Mouse (Mus musculus) thymus, adult 2 months (tissue): ENCODE measurements around the gene Pnisr. TPM values are rescaled to one million over a fixed set of nuclear protein-coding genes. Genes with fewer than 3 reads are reported as not detected.

Source experiments
- DNase-seq: peaks from one replicate; pipeline ENCODE4 v3.0.0; 2021
- H3K27ac ChIP-seq: fragments of 200-500 bp; 2 replicates; pipeline ENCODE4 v1.5.1; 2012; ENCODE audit warnings: low read length, control low read depth; ENCODE audit not compliant: control insufficient read depth, insufficient read depth
- H3K27me3 ChIP-seq: fragments of 200-500 bp; 2 replicates; pipeline ENCODE4 v1.6.1; 2012; ENCODE audit warnings: mild to moderate bottlenecking, low read length, moderate library complexity, mixed read lengths; ENCODE audit not compliant: control insufficient read depth, insufficient read depth
- H3K36me3 ChIP-seq: fragments of 200-500 bp; 2 replicates; pipeline ENCODE4 v1.6.1; 2012; ENCODE audit warnings: mild to moderate bottlenecking, low read length, moderate library complexity; ENCODE audit not compliant: control insufficient read depth, insufficient read depth
- H3K4me1 ChIP-seq: fragments of 200-500 bp; replicated peaks from 2 replicates; pipeline ENCODE4 v1.6.1; 2012; ENCODE audit warnings: low read length; ENCODE audit not compliant: control insufficient read depth, insufficient read depth
- H3K4me3 ChIP-seq: fragments of 200-500 bp; 2 replicates; pipeline ENCODE4 v1.5.1; 2012; ENCODE audit warnings: mild to moderate bottlenecking, low read length, control low read depth, moderate library complexity; ENCODE audit not compliant: control insufficient read depth, insufficient read depth
- CTCF ChIP-seq: fragments of 200-500 bp; IDR thresholded peaks from 2 replicates; pipeline ENCODE4 v1.5.1; 2012; ENCODE audit warnings: mild to moderate bottlenecking, control low read depth, low read length, moderate library complexity, borderline replicate concordance; ENCODE audit not compliant: control insufficient read depth, poor library complexity, insufficient read depth; ENCODE audit errors: extremely low read depth
- POLR2A ChIP-seq: fragments of 200-500 bp; IDR thresholded peaks from 2 replicates; pipeline ENCODE4 v1.6.1; 2012; ENCODE audit warnings: mild to moderate bottlenecking, low read length, control low read depth, moderate library complexity; ENCODE audit not compliant: control insufficient read depth, poor library complexity, insufficient read depth; ENCODE audit errors: extremely low read depth
- WGBS: fragments of 180-500 bp; shearing (Covaris S2); methylation state at CpG from one replicate; pipeline ENCODE4 v1.1.7; 2018; 5-methylcytosine and 5-hydroxymethylcytosine counted together
- polyA plus RNA-seq: library from polyadenylated mRNA; depleted of rRNA; stranded (reverse); fragments of >200 nt; gene quantifications from 2 replicates; pipeline ENCODE4 v1.2.3, GENCODE M21; 2012

Pnisr gene
- polyA plus RNA-seq, 1 experiment, result 122 TPM

DNA sequence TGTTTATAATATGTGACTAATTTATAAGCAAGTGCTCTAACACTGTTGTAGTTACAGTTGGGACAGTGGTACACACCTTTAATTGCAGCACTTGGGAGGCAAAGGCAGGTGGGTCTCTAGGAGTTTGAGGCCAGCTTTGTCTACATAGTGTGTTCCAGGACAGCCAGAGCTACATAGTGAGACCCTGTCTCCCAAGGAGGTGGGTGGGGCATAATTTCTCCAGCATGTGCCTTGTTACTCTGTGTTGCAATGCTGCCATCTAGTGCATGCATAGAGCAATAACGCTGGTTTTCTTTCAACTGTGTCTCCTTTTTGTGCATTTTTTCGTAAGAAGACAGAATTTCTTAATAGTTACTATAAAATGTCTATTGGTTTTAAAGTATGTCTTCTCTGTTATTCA, 33.4 kb upstream of the Pnisr start:
- H3K4me1 ChIP-seq, result no peaks in the 10 kb centered on the region
- no peak overlapping the region for H3K27ac ChIP-seq
- H3K36me3 ChIP-seq, result no peaks in the 10 kb centered on the region
- TF ChIP-seq CTCF (no peak), POLR2A (no peak)
- 36% methylated on average over 2 of the region's 2 CpGs for WGBS
- peak; percentile 45 for DNase-seq
- no peaks in the 10 kb centered on the region for H3K27me3 ChIP-seq
- H3K4me3 ChIP-seq, result no peak overlapping the region

DNA sequence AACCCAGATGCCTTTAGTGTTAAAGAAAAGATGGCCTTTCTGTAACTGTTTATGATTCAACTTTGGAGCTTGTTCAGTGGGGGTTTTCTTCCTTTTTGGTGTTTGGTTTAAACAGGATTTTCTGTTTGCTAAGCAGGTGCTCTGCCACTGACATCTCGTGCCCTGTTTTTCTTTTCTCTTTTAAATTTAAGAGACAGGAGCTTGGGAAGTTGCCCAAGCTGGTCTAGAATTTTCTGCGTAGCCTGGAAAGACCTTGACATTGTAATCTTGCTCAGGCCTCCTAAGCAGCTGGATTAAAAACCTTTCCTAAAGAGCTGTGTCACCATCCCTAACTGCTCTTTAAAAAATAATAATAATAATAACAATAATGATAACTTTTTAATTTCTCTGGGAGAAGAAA, 20.8 kb upstream of the Pnisr start:
- WGBS, result 88% methylated on average over 2 of the region's 2 CpGs
- Histone ChIP-seq H3K27ac (no peak overlapping the region), H3K4me3 (no peak overlapping the region), H3K4me1 (no peaks in the 10 kb centered on the region), H3K27me3 (no peaks in the 10 kb centered on the region), H3K36me3 (peaks cover 9% of the 10 kb centered on the region; the same call in 1 of the 2 replicates)
- TF ChIP-seq CTCF, result no peak
- TF ChIP-seq POLR2A, result no peak
- no peak for DNase-seq

DNA sequence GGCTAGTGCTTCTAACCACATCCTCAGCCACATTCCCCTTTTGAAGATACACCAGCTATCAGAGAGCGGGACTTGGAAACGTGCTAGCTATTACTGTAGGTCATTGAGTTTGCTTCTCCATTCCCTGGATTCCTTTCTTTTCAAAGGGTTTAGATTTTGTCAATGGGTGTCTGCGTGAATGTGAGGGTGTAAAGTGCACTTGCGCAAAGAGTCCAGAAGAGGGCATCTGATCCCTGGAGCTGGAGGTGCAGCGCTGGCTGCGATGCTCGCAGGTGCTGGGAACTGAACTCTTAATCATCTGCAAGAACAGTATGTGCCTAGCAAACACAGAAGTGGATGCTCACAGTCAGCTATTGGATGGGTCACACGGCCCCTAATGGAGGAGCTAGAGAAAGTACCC, 14.5 kb upstream of the Pnisr start:
- TF ChIP-seq CTCF (no peak), POLR2A (no peak)
- H3K36me3 ChIP-seq, result peaks cover 3% of the 10 kb centered on the region; the same call in 1 of the 2 replicates
- 93% methylated on average over 8 of the region's 8 CpGs for WGBS
- H3K4me3 ChIP-seq, result no peak overlapping the region
- no peak for DNase-seq
- no peaks in the 10 kb centered on the region for H3K4me1 ChIP-seq
- H3K27ac ChIP-seq, result no peak overlapping the region
- no peaks in the 10 kb centered on the region for H3K27me3 ChIP-seq

DNA sequence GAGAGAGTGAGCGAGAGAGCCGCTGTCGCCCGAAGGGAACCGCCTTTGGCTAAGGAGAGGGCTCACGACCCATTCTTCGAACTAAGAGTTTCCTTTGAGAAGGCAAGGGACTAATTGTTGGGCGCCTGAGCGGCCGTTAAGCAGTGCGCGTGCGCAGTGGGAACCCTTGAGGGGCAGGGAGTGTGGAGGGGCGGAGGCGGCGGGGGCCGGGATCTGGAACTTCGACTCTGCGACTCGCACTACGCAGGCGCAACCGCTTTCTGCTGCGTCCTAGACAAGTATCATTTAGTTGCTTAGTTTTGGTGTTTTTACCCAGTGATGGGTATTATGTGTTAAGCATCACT, 876 bp downstream of the Pnisr start:
- DNase-seq, result peak; percentile 89
- Histone ChIP-seq H3K27ac (peak overlapping the region; percentile 88), H3K4me3 (peak overlapping the region; percentile 92), H3K4me1 (peaks cover 3% of the 10 kb centered on the region), H3K36me3 (peaks cover 3% of the 10 kb centered on the region; the same call in 1 of the 2 replicates), H3K27me3 (no peaks in the 10 kb centered on the region)
- TF ChIP-seq POLR2A (peak; percentile 34; the same call in 1 of the 2 replicates), CTCF (no peak)
- under 1% methylated on average over 24 of the region's 24 CpGs for WGBS

DNA sequence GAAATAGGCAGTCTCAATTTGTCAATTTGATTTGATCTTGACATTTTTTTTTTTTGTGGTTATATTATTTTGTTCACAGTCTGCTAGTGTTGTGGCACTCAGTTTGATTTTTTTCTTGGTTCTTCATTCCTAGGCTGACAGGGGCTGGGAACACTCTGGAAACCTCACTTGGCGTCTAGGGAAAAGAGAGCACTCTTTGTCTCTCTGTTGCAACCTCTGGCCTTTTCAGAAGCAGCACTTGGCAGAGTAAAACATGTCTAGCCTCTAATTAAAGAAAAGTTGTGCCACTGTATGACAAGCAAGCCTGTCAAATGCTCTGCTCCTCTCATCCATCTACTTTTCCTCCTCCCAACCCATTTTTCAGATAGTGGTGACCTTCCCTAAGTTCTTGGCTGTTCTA, 10.1 kb downstream of the Pnisr start:
- DNase-seq, result no peak
- Histone ChIP-seq H3K27ac (no peak overlapping the region), H3K36me3 (peaks cover 59% of the 10 kb centered on the region), H3K27me3 (no peaks in the 10 kb centered on the region), H3K4me1 (no peaks in the 10 kb centered on the region), H3K4me3 (no peak overlapping the region)
- TF ChIP-seq POLR2A (no peak), CTCF (no peak)
- WGBS, result 95% methylated on average over 1 of the region's 1 CpGs

DNA sequence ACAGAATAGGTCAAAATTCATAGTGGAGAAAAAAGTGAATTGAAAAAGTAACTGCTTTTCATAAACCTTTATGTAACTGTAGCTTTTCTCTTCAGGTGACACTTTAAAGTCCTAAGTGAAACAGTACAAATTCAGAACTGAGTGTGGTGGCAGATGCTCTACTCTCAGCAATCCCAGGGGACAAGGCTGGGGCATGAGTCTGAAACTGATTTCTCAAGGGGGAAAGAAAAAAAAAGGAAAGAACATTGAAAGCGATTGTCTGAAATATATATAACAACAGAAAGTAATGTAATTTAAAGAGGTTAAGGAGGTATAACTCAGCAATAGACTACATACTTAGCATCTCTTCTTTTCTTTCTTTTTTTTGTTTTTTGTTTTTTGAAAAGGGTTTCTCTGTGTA, 17.8 kb downstream of the Pnisr start:
- peaks cover 73% of the 10 kb centered on the region for H3K36me3 ChIP-seq

DNA sequence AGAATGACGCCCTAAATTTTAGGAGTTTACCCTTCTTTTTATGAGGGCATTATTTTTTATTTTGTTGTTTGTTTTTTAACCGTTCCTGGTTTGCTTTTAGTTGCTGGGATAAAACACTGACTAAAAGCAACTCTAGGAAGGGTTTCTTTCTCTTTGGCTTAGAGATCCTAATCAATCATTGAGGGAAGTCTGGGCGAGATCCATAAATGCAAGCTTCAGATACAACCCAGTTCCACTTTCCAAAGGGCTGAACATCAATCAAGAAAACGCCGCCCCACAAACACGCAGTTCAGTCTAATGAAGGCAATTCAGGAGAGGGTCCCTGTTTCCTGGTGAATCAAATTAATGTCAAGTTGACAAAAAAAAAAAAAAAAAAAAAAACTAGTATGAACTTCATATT, 31.4 kb downstream of the Pnisr start:
- H3K4me1 ChIP-seq, result no peaks in the 10 kb centered on the region
- no peaks in the 10 kb centered on the region for H3K27me3 ChIP-seq
- DNase-seq, result no peak
- TF ChIP-seq CTCF (no peak), POLR2A (no peak)
- H3K36me3 ChIP-seq, result peaks cover 20% of the 10 kb centered on the region
- H3K27ac ChIP-seq, result no peak overlapping the region
- H3K4me3 ChIP-seq, result no peak overlapping the region
- 33% methylated on average over 6 of the region's 6 CpGs for WGBS

More for the DNA sequence above, 17.8 kb downstream of the Pnisr start:
- no peak for TF ChIP-seq POLR2A
- no peak for TF ChIP-seq CTCF
- DNase-seq, result no peak
- no peak overlapping the region for H3K4me3 ChIP-seq
- H3K27me3 ChIP-seq, result no peaks in the 10 kb centered on the region
- no peaks in the 10 kb centered on the region for H3K4me1 ChIP-seq
- 98% methylated on average over 1 of the region's 1 CpGs for WGBS
- H3K27ac ChIP-seq, result no peak overlapping the region
